Mouse (Mus musculus) CH12.LX (cell line): Measurements from ENCODE around the gene Vmn1r94. TPM values are rescaled to one million over a fixed set of nuclear protein-coding genes. Genes with fewer than 3 reads are reported as not detected.
"Not testable (repeated sequence)": the region's sequence is repeated elsewhere in the genome, so short reads cannot be mapped to it uniquely, and the experiment has no call there.

Experiments used
- DNase-seq: peaks from one replicate; pipeline ENCODE4 v3.0.0-alpha.2; 2013; ENCODE audit errors: extremely low read depth
- H3K27ac ChIP-seq: 2 replicates; pipeline ENCODE4 v1.5.1; 2012; ENCODE audit warnings: low read depth, mild to moderate bottlenecking, control low read depth, moderate library complexity; ENCODE audit not compliant: insufficient read depth
- H3K27me3 ChIP-seq: replicated peaks from 2 replicates; pipeline ENCODE3; 2012; ENCODE audit warnings: inconsistent platforms
- H3K36me3 ChIP-seq, 2 experiments: replicated peaks in 1 of 2; 2 replicates each; pipeline versions ENCODE3 to v1.6.1; 2012; ENCODE audit warnings: inconsistent platforms in 1 of 2, low read length in 1 of 2, mild to moderate bottlenecking in 1 of 2, mixed read lengths in 1 of 2, moderate library complexity in 1 of 2; ENCODE audit not compliant: control insufficient read depth in 1 of 2, insufficient read depth in 1 of 2
- H3K4me1 ChIP-seq, 2 experiments: 2 replicates each; pipeline ENCODE4 v1.6.1; 2012; ENCODE audit warnings: inconsistent platforms in 1 of 2, moderate library complexity in 1 of 2; ENCODE audit not compliant: insufficient read depth in 2 of 2, control insufficient read depth in 1 of 2
- H3K4me2 ChIP-seq: 2 replicates; pipeline ENCODE4 v1.6.1; 2012; ENCODE audit warnings: low read depth, mild to moderate bottlenecking, control low read depth; ENCODE audit not compliant: poor library complexity, insufficient read depth, severe bottlenecking
- H3K4me3 ChIP-seq, 3 experiments: fragments of 150-350 bp in 1 of 3; sonication (generic) in 1 of 3; replicated peaks in 1 of 3; 2 replicates each; pipeline versions ENCODE3 to v1.5.1; 2011 to 2012; ENCODE audit warnings: low read depth in 2 of 3, low read length in 2 of 3, mild to moderate bottlenecking in 2 of 3, moderate library complexity in 2 of 3, control low read depth in 1 of 3, improper control_type of control experiment in 1 of 3, inconsistent platforms in 1 of 3, mixed read lengths in 1 of 3; ENCODE audit not compliant: poor library complexity in 1 of 3
- H3K79me2 ChIP-seq: replicated peaks from 2 replicates; pipeline ENCODE4 v1.6.1; 2012; ENCODE audit warnings: mild to moderate bottlenecking, moderate library complexity; ENCODE audit not compliant: control insufficient read depth, poor library complexity, insufficient read depth, severe bottlenecking; ENCODE audit errors: extremely low read depth
- H3K9ac ChIP-seq: 2 replicates; pipeline ENCODE4 v1.6.1; 2012; ENCODE audit warnings: low read depth, mild to moderate bottlenecking, control low read depth, moderate library complexity; ENCODE audit not compliant: insufficient read depth
- H3K9me3 ChIP-seq: replicated peaks from 2 replicates; pipeline ENCODE3; 2012; ENCODE audit warnings: low read length, inconsistent platforms, mixed read lengths
- dilution Hi-C: fragments of 300-500 bp; cut with MboI; formaldehyde crosslinking; loops from 2 replicates; pipeline ENCODE4 v1.14.3; 2020; ENCODE audit warnings: low sequenced_read_pairs; ENCODE audit not compliant: extremely low pct_unique_long_range_greater_than_20kb, extremely low pct_ligation_motif_present
- in situ Hi-C: fragments of 300-500 bp; cut with MboI; formaldehyde crosslinking; loops from 3 replicates; pipeline ENCODE4 v1.14.3; 2019; ENCODE audit warnings: low sequenced_read_pairs, low pct_ligation_motif_present, low pct_unique_long_range_greater_than_20kb, mixed read lengths
- polyA plus RNA-seq: library from polyadenylated mRNA; unstranded; fragments of >175 nt; gene quantifications from 2 replicates; pipeline ENCODE4 v1.2.1, GENCODE M21; 2012; ENCODE audit warnings: low read depth; ENCODE audit not compliant: insufficient read length
- total RNA-seq, 2 experiments: library from RNA; depleted of rRNA; stranded (reverse); fragments of 300-350 nt in 1 of 2; fragments of >200 nt in 1 of 2; gene quantifications; 2 replicates each; pipeline ENCODE4 v1.2.3; 2012 to 2014

Vmn1r94 gene
- total RNA-seq (2012; rRNA removed) = not detected in 2 replicates
- total RNA-seq (2014; rRNA removed) = not detected in 2 replicates
- polyA plus RNA-seq = not detected in 2 replicates

DNA sequence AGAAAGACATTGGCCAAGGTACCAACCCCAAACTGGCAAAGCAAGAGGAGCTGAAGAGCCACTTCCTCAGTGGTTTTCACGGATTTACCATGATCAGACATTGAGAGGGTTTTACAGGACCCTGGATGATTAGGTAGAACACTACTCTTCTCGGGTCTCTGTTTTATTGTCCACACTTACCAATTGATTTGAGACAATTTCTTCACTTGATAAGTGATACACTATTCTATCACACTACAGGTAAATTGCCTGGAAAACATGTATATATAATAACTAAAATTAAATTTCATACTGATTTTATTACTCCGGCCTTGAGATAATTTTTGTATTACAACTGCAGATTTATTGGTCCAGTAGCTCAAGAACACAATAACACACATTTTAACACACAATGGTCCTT is at the start of gene Vmn1r94:
TSS of gene Vmn1r94 (minus strand) at position 101 of the 400 bp plus-strand sequence.
- H3K27ac ChIP-seq, H3K27me3 ChIP-seq, dilution Hi-C loops, H3K4me2 ChIP-seq, in situ Hi-C loops, H3K4me3 ChIP-seq, H3K4me1 ChIP-seq, H3K9ac ChIP-seq, DNase-seq, H3K79me2 ChIP-seq, H3K36me3 ChIP-seq, H3K9me3 ChIP-seq: not testable (repeated sequence)

DNA sequence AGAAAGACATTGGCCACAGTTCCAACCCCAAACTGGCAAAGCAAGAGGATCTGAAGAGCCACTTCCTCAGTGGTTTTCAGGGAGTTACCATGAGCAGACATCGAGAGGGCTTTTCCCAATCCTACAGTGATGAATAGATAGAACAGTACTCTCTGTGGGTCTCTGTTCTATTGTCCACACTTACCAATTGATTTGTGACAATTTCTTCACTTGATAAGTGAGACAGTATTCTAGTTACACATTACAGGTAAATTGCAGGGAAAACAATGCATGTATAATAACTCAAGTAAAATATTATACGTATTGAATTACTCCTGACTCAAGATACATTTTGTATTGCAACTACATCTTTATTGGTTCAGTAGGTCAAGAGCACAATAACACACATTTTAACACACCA is 37.3 kb upstream of the Vmn1r94 start, which contains the start of gene Gm6164:
TSS of gene Gm6164 (minus strand) at position 101 of the 400 bp plus-strand sequence.
- H3K4me1 ChIP-seq = not testable (repeated sequence)

DNA sequence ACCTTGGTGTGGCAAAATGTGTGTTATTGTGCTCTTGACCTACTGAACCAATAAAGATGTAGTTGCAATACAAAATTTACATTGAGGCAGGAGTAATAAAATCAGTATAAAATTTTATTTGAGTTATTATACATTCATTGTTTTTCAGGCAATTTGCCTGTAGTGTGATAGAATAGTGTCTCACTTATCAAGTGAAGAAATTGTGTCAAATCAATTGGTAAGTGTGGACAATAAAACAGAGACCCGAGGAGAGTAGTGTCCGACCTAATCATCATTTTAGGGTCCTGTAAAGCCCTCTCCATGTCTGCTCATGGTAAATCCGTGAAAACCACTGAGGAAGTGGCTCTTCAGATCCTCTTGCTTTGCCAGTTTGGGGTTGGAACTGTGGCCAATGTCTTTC is 25.2 kb upstream of the Vmn1r94 start, which contains the start of gene Vmn1r95:
TSS of gene Vmn1r95 (plus strand) at position 301 of the 400 bp plus-strand sequence.
- H3K79me2 ChIP-seq, H3K27ac ChIP-seq, H3K4me2 ChIP-seq, H3K4me3 ChIP-seq, H3K27me3 ChIP-seq, DNase-seq, H3K36me3 ChIP-seq, in situ Hi-C loops, H3K4me1 ChIP-seq, dilution Hi-C loops, H3K9me3 ChIP-seq, H3K9ac ChIP-seq: not testable (repeated sequence)

More for the DNA sequence above, 37.3 kb upstream of the Vmn1r94 start, which contains the start of gene Gm6164:
- H3K27ac ChIP-seq, H3K4me3 ChIP-seq, dilution Hi-C loops, H3K79me2 ChIP-seq, H3K9ac ChIP-seq, H3K4me2 ChIP-seq, DNase-seq, H3K27me3 ChIP-seq, H3K9me3 ChIP-seq, in situ Hi-C loops, H3K36me3 ChIP-seq: not testable (repeated sequence)

DNA sequence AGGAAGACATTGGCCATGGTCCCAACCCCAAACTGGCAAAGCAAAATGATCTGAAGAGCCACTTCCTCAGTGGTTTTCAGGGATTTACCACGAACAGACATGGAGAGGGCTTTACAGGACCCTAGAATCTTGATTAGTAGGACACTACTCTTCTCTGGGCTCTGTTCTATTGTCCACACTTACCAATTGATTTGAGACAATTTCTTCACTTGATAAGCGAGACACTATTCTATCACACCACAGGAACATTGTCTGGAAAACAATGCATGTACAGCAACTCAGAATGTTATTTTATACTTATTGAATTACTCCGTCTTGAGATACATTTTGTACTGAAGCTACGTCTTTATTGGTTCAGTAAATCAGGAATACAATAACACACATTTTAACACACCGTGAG is 29.2 kb downstream of the Vmn1r94 start, which contains the start of gene Vmn1r93:
TSS of gene Vmn1r93 (minus strand) at position 101 of the 400 bp plus-strand sequence.
- H3K36me3 ChIP-seq, in situ Hi-C loops, H3K9ac ChIP-seq, DNase-seq, H3K9me3 ChIP-seq, dilution Hi-C loops, H3K4me3 ChIP-seq, H3K27me3 ChIP-seq, H3K27ac ChIP-seq, H3K4me1 ChIP-seq, H3K4me2 ChIP-seq, H3K79me2 ChIP-seq: not testable (repeated sequence)

DNA sequence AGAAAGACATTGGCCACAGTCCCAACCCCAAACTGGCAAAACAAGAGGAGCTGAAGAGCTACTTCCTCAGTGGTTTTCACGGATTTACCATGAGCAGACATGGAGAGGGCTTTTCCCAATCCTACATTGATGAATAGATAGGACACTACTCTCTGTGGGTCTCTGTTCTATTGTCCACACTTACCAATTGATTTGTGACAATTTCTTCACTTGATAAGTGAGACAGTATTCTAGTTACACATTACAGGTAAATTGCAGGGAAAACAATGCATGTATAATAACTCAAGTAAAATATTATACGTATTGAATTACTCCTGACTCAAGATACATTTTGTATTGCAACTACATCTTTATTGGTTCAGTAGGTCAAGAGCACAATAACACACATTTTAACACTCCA is 45.7 kb downstream of the Vmn1r94 start, which contains the start of gene Gm16442:
TSS of gene Gm16442 (minus strand) at position 101 of the 400 bp plus-strand sequence.
- dilution Hi-C loops = not testable (repeated sequence)

More for the DNA sequence above, 45.7 kb downstream of the Vmn1r94 start, which contains the start of gene Gm16442:
- H3K9ac ChIP-seq, H3K4me3 ChIP-seq, H3K4me2 ChIP-seq, DNase-seq, H3K79me2 ChIP-seq, H3K4me1 ChIP-seq, H3K9me3 ChIP-seq, H3K27me3 ChIP-seq, in situ Hi-C loops, H3K36me3 ChIP-seq, H3K27ac ChIP-seq: not testable (repeated sequence)
